8 mouse cellular contexts compared by ENCODE assay signal in the genomic region with DNA sequence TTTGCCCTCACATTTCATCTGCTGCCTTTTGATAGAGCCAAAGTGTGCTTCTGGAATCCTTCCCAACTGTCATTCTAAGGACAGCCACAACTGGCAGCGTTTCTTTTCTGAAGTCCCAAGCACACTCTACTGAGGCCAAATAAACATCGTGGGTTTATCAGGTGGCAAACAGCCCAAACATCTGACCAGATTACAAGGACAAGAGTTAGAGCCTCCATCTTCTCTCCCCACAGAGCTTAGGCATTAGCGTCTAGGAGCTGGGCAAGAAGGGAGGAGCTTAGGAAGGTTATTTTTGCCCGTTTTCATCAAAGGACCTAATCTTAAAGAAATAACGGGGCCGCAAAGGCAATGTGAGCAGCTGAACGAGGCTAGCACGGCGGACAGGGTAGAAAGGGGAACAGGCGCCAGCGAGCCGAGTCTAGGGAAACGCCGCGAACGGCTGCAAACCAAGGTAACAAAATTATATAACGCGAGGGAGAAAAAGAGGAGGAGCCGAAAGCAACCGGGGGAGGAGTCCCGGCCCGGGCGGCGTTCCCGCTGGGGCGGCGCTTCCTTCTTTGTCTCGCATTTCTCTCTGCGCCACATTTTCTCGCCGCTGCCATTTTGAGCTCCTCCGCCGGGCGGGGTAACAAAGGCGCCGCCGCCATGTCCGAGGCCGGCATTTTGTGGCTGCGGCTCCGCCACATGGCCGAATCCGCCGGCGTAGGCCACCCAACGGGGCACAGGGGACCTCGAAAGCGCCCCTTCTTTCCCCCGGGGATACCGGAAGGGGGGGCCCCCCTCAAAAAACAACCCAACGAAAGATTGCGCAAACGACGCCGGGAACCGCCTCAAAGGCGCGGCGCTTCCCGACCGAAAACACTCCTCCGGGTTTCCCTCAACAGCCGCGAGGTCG. TPM values are rescaled to one million over a fixed set of nuclear protein-coding genes. Genes with fewer than 3 reads are reported as not detected.
DNase-seq lines count a peak whose midpoint lies in the region; ATAC-seq and TF ChIP-seq lines count a peak whose summit lies in the region.

No protein-coding gene starts in this region.

- H3K4me3 ChIP-seq in embryonic facial prominence, embryonic 12.5 days, result peak overlapping the region; percentile 75
- peak overlapping the region; percentile 99 for H3K4me3 ChIP-seq in heart, adult 2 months
- peak overlapping the region; percentile 94 for H3K4me3 ChIP-seq in limb, embryonic 13.5 days
- peak overlapping the region; percentile 76 for H3K4me3 ChIP-seq in midbrain, embryonic 15.5 days

- TF ChIP-seq CTCF in heart, adult 2 months (IDR thresholded peaks at IDR 0.05), result peak; percentile 15; the same call in 1 of the 2 replicates

- H3K4me2 ChIP-seq in embryonic facial prominence, embryonic 12.5 days (replicated peaks), result peak overlapping the region; percentile 77
- H3K4me2 ChIP-seq in limb, embryonic 13.5 days (replicated peaks), result peak overlapping the region; percentile 78
- H3K4me2 ChIP-seq in midbrain, embryonic 15.5 days, result peak overlapping the region; percentile 64

- no peaks in the 10 kb centered on the region for H3K27me3 ChIP-seq in embryonic facial prominence, embryonic 12.5 days
- no peaks in the 10 kb centered on the region for H3K27me3 ChIP-seq in heart, adult 2 months (ENCODE audit: control insufficient read depth, insufficient read depth, low read length)
- H3K27me3 ChIP-seq in limb, embryonic 13.5 days, result no peaks in the 10 kb centered on the region
- H3K27me3 ChIP-seq in midbrain, embryonic 15.5 days (replicated peaks), result no peaks in the 10 kb centered on the region

- DNase-seq in 3134 (ENCODE audit: extremely low read depth, insufficient read length, low spot score), result peak; percentile 91
- DNase-seq in adrenal gland, postnatal 25 days, result peak; percentile 91
- peak; percentile 93 to 94 for DNase-seq in heart, adult 2 months
- DNase-seq in kidney, adult 8-10 months, result peak; percentile 90 to 93
- peak; percentile 86 to 88 for DNase-seq in spleen, adult 18-20 months

- intact Hi-C loops in heart, adult 2 months (cut with DNase I), result loop anchor here (1.0 to 10.0 kb wide), 4 partner anchors 8 to 513 kb away; a partner anchor contains a TSS

- no peak; the same call in 1 of the 2 replicates for TF ChIP-seq EP300 in heart, adult 2 months (IDR thresholded peaks at IDR 0.05; ENCODE audit: insufficient read depth, low read depth, low read length)

- H3K27ac ChIP-seq in embryonic facial prominence, embryonic 12.5 days, result peak overlapping the region; percentile 99
- peak overlapping the region; percentile 96 for H3K27ac ChIP-seq in heart, adult 2 months
- H3K27ac ChIP-seq in limb, embryonic 13.5 days, result peak overlapping the region; percentile 99
- H3K27ac ChIP-seq in midbrain, embryonic 15.5 days, result peak overlapping the region; percentile 99

- ATAC-seq in embryonic facial prominence, embryonic 12.5 days (ENCODE audit: insufficient number of reproducible peaks, insufficient read depth, low FRiP score, low TSS enrichment), result no peak
- peak; percentile 62 for ATAC-seq in limb, embryonic 13.5 days (ENCODE audit: low FRiP score, low read depth)
- 0 out of 2 replicates have a peak, but pooled peaks have one; percentile 1 for ATAC-seq in midbrain, embryonic 15.5 days (replicated peaks)

- peaks cover 1% of the 10 kb centered on the region; the same call in 1 of the 2 replicates for H3K79me2 ChIP-seq in heart, adult 2 months (replicated peaks; ENCODE audit: control insufficient read depth, insufficient read depth, low read length)

- H3K4me1 ChIP-seq in embryonic facial prominence, embryonic 12.5 days, result peaks cover 23% of the 10 kb centered on the region
- peaks cover 4% of the 10 kb centered on the region for H3K4me1 ChIP-seq in heart, adult 2 months (ENCODE audit: control insufficient read depth, insufficient read depth, low read length)
- peaks cover 35% of the 10 kb centered on the region for H3K4me1 ChIP-seq in limb, embryonic 13.5 days
- peaks cover 39% of the 10 kb centered on the region for H3K4me1 ChIP-seq in midbrain, embryonic 15.5 days

- peak; percentile 55 for TF ChIP-seq POLR2A in heart, adult 2 months (IDR thresholded peaks at IDR 0.05; ENCODE audit: insufficient read depth, low read depth, low read length)

- no peaks in the 10 kb centered on the region for H3K9me3 ChIP-seq in embryonic facial prominence, embryonic 12.5 days
- no peaks in the 10 kb centered on the region for H3K9me3 ChIP-seq in limb, embryonic 13.5 days
- no peaks in the 10 kb centered on the region for H3K9me3 ChIP-seq in midbrain, embryonic 15.5 days

- peaks cover 49% of the 10 kb centered on the region for H3K36me3 ChIP-seq in embryonic facial prominence, embryonic 12.5 days
- H3K36me3 ChIP-seq in heart, adult 2 months (ENCODE audit: control insufficient read depth, insufficient read depth, low read length), result peaks cover 43% of the 10 kb centered on the region
- peaks cover 47% of the 10 kb centered on the region for H3K36me3 ChIP-seq in limb, embryonic 13.5 days
- H3K36me3 ChIP-seq in midbrain, embryonic 15.5 days (replicated peaks), result peaks cover 31% of the 10 kb centered on the region

- H3K9ac ChIP-seq in embryonic facial prominence, embryonic 12.5 days, result peak overlapping the region; percentile 99
- peak overlapping the region; percentile 99 for H3K9ac ChIP-seq in heart, adult 2 months (ENCODE audit: low read depth, low read length)
- peak overlapping the region; percentile 99 for H3K9ac ChIP-seq in limb, embryonic 13.5 days
- peak overlapping the region; percentile 98 for H3K9ac ChIP-seq in midbrain, embryonic 15.5 days

- WGBS in embryonic facial prominence, embryonic 12.5 days, result under 1% methylated on average over 65 of the region's 65 CpGs
- under 1% methylated on average over 65 of the region's 65 CpGs for WGBS in heart, adult 2 months
- under 1% methylated on average over 65 of the region's 65 CpGs for WGBS in limb, embryonic 13.5 days
- under 1% methylated on average over 65 of the region's 65 CpGs for WGBS in midbrain, embryonic 15.5 days

RNA-seq across cellular contexts. Expression of a gene that starts 1.6 kb away (rescaled TPM):
- total RNA-seq in adrenal gland, postnatal 25 days (2021), result 703 and 926 TPM in 2 replicates
- polyA plus RNA-seq in embryonic facial prominence, embryonic 12.5 days (2016; fragmentation: Nextera tagmentation; extraction: Ambion mirVana), result 390 and 406 TPM in 2 replicates
- 100 to 1,000 TPM; 328 to 354 TPM for total RNA-seq in heart, adult 2 months (2021)
- polyA plus RNA-seq in heart, adult 2 months (2012; rRNA removed), result 202 and 306 TPM in 2 replicates
- 359 and 363 TPM in 2 replicates for polyA plus RNA-seq in limb, embryonic 13.5 days (2015; fragmentation: Nextera tagmentation; extraction: Ambion mirVana)
- polyA plus RNA-seq in midbrain, embryonic 15.5 days (2015; fragmentation: Nextera tagmentation; extraction: Ambion mirVana), result 370 and 394 TPM in 2 replicates

RNA-seq across cellular contexts. Expression of a gene that starts 1.7 kb away (rescaled TPM):
- 10.5 and 14.7 TPM in 2 replicates for total RNA-seq in adrenal gland, postnatal 25 days (2021)
- polyA plus RNA-seq in embryonic facial prominence, embryonic 12.5 days (2016; fragmentation: Nextera tagmentation; extraction: Ambion mirVana), result 28.1 and 30.2 TPM in 2 replicates
- 1 to 10 TPM; 4.9 to 6.0 TPM for total RNA-seq in heart, adult 2 months (2021)
- 2.7 and 5.3 TPM in 2 replicates for polyA plus RNA-seq in heart, adult 2 months (2012; rRNA removed)
- polyA plus RNA-seq in limb, embryonic 13.5 days (2015; fragmentation: Nextera tagmentation; extraction: Ambion mirVana), result 23.5 and 28.9 TPM in 2 replicates
- polyA plus RNA-seq in midbrain, embryonic 15.5 days (2015; fragmentation: Nextera tagmentation; extraction: Ambion mirVana), result 17.0 and 17.3 TPM in 2 replicates

RNA-seq across cellular contexts. Expression of a gene that starts 8.0 kb away (rescaled TPM):
- 7.1 and 8.4 TPM in 2 replicates for total RNA-seq in adrenal gland, postnatal 25 days (2021)
- polyA plus RNA-seq in embryonic facial prominence, embryonic 12.5 days (2016; fragmentation: Nextera tagmentation; extraction: Ambion mirVana), result 14.3 and 15.2 TPM in 2 replicates
- total RNA-seq in heart, adult 2 months (2021), result 1 to 10 TPM; 3.7 to 4.2 TPM
- 2.7 and 3.8 TPM in 2 replicates for polyA plus RNA-seq in heart, adult 2 months (2012; rRNA removed)
- 13.2 and 15.0 TPM in 2 replicates for polyA plus RNA-seq in limb, embryonic 13.5 days (2015; fragmentation: Nextera tagmentation; extraction: Ambion mirVana)
- polyA plus RNA-seq in midbrain, embryonic 15.5 days (2015; fragmentation: Nextera tagmentation; extraction: Ambion mirVana), result 9.6 and 10.4 TPM in 2 replicates

RNA-seq across cellular contexts. Expression of a gene that starts 36.4 kb away (rescaled TPM):
- 0.52 and 0.71 TPM in 2 replicates for total RNA-seq in adrenal gland, postnatal 25 days (2021)
- 1.4 TPM in 2 replicates for polyA plus RNA-seq in embryonic facial prominence, embryonic 12.5 days (2016; fragmentation: Nextera tagmentation; extraction: Ambion mirVana)
- total RNA-seq in heart, adult 2 months (2021), result 1 to 10 TPM in 1 of 2 experiments, under 1 TPM in 1; 0.93 to 1.4 TPM
- 0.29 and 0.56 TPM in 2 replicates for polyA plus RNA-seq in heart, adult 2 months (2012; rRNA removed)
- polyA plus RNA-seq in limb, embryonic 13.5 days (2015; fragmentation: Nextera tagmentation; extraction: Ambion mirVana), result 1.4 and 2.2 TPM in 2 replicates
- 0.79 and 0.88 TPM in 2 replicates for polyA plus RNA-seq in midbrain, embryonic 15.5 days (2015; fragmentation: Nextera tagmentation; extraction: Ambion mirVana)

RNA-seq across cellular contexts. Expression of a gene that starts 37.0 kb away (rescaled TPM):
- 76.1 and 90.7 TPM in 2 replicates for total RNA-seq in adrenal gland, postnatal 25 days (2021)
- 28.9 and 30.5 TPM in 2 replicates for polyA plus RNA-seq in embryonic facial prominence, embryonic 12.5 days (2016; fragmentation: Nextera tagmentation; extraction: Ambion mirVana)
- 100 to 1,000 TPM; 114 to 123 TPM for total RNA-seq in heart, adult 2 months (2021)
- polyA plus RNA-seq in heart, adult 2 months (2012; rRNA removed), result 78.3 and 130 TPM in 2 replicates
- polyA plus RNA-seq in limb, embryonic 13.5 days (2015; fragmentation: Nextera tagmentation; extraction: Ambion mirVana), result 33.5 and 36.8 TPM in 2 replicates
- 15.1 and 17.5 TPM in 2 replicates for polyA plus RNA-seq in midbrain, embryonic 15.5 days (2015; fragmentation: Nextera tagmentation; extraction: Ambion mirVana)
